Mouse (Mus musculus) splenic B cell, adult 2 months (primary cell): ENCODE measurements around the gene Rimkla.
A peak's percentile ranks its signal among the peaks of the same experiment; 100 is the strongest.

Experiments
- DNase-seq: peaks from one replicate; pipeline ENCODE4 v3.0.0-alpha.2; 2011; ENCODE audit warnings: low read depth, low spot score
- H3K27me3 ChIP-seq: 2 replicates; pipeline ENCODE4 v1.6.1; 2012; ENCODE audit warnings: mild to moderate bottlenecking, low read length, moderate library complexity, mixed read lengths; ENCODE audit not compliant: control insufficient read depth, poor library complexity, insufficient read depth, severe bottlenecking
- H3K36me3 ChIP-seq: 2 replicates; pipeline ENCODE4 v1.6.1; 2012; ENCODE audit warnings: mild to moderate bottlenecking, low read length, moderate library complexity, mixed read lengths; ENCODE audit not compliant: control insufficient read depth, poor library complexity, insufficient read depth, severe bottlenecking

Rimkla gene

DNA sequence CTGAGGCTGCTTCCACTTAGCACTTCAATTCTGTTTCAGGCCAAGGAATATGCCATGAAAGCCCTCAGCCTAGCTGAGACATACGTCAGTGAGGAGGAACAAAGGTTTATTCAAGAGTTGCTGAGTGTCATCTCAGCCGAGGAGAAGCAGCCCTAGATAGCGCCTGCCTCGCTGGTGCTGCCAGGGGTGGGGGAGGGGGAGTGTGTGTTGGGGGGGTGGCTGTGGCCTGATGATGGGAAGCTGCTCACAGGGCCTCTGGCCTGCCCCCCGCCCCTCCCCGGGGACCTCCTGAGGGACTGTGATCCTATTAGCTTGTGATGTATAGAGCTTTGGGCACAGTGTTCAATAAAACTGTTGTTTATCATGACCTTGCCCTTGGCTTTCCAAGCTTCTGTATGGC is 38.9 kb downstream of the Rimkla start:
- no peak for DNase-seq
- no peaks in the 10 kb centered on the region for H3K36me3 ChIP-seq

GRCm38 (mm10) chr4:119453128-119453527 is 39.3 kb downstream of the Rimkla start:
- DNase-seq: no peak

More for the DNA sequence above, 38.9 kb downstream of the Rimkla start:
- H3K27me3 ChIP-seq: no peaks in the 10 kb centered on the region

DNA sequence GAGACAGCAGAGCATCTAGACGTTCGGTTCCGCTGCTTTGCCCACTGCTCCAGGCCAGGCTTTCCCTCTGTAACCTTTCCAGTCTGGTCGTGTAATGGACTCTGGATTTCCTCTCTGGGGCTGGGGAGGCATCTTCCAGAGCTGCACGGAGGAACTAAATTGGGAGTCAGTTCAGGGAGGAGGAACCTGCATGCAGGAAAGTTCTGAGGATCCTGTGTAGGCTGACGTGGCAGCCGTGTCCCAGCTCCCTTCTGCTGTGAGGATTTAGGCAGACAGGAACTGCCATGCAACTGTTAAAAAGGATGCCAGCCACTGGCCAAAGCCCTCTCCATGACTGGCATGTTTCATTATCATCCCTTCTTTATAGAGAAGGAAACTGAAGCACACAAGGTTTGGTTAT is 42.0 kb downstream of the Rimkla start:
- no peaks in the 10 kb centered on the region for H3K36me3 ChIP-seq
- no peaks in the 10 kb centered on the region for H3K27me3 ChIP-seq
- DNase-seq: no peak

More at GRCm38 (mm10) chr4:119453128-119453527, 39.3 kb downstream of the Rimkla start:
- Histone ChIP-seq H3K27me3 (no peaks in the 10 kb centered on the region), H3K36me3 (no peaks in the 10 kb centered on the region)

DNA sequence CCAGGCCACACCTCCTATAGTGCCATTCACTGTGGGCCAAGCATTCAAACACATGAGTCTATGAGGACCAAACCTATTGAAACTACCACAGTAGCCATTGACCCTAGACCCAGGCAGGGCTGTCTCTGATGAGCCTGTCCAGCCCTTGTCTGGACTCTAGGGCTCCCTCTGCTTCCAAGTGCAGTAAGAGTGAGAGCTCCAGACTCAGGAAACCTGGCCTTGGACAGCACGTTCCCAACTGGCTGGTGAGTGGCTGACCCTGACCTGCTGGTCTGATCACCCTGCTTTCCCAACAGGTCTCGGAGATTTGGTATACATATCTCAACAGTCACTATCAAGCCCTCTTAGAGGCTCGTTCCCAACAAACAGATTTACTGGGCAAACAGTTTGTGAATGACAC is 44.6 kb downstream of the Rimkla start:
- no peak for DNase-seq
- no peaks in the 10 kb centered on the region for H3K27me3 ChIP-seq
- no peaks in the 10 kb centered on the region for H3K36me3 ChIP-seq

DNA sequence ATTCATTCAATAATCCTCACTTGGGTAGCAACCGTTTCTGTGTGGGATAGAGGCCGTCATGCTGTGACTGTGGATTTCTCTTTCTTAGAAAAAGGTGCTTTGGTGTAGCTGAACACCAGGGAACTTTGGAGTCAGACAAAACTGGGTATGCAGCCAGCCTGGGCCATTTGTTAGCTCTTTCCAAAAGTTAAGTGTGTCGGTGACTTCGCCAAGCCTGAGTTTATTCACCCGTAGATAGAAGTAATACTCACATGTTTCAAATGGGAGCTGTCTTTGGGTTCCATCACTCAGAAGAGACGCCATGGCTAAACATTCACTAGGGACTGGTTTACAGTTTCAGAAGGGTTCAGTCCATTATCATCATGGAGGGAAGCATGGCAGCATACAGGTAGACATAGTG is 45.2 kb downstream of the Rimkla start:
- no peaks in the 10 kb centered on the region for H3K27me3 ChIP-seq
- no peak for DNase-seq
- no peaks in the 10 kb centered on the region for H3K36me3 ChIP-seq

DNA sequence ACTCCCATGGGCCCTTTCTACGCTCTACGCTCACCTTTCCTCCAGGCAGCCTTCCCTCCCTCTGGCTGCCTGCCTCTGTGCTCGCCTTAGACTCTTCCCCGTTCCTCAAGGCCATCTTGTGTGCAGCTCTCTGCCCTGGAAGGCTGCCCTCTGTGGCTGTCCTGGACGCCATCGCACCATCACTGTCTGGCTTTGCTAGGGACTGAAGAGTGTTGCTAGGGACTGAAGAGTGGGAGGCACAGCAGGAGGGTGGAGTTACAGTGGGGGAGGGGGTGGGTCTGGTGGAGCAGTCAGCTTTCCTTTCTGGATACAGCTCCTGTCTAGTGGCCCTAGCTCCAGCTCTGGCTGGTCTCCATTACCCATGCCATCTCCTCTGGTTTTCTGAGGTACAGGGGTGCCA is 49.9 kb downstream of the Rimkla start:
- no peak for DNase-seq
- no peaks in the 10 kb centered on the region for H3K27me3 ChIP-seq
- H3K36me3 ChIP-seq: no peaks in the 10 kb centered on the region

DNA sequence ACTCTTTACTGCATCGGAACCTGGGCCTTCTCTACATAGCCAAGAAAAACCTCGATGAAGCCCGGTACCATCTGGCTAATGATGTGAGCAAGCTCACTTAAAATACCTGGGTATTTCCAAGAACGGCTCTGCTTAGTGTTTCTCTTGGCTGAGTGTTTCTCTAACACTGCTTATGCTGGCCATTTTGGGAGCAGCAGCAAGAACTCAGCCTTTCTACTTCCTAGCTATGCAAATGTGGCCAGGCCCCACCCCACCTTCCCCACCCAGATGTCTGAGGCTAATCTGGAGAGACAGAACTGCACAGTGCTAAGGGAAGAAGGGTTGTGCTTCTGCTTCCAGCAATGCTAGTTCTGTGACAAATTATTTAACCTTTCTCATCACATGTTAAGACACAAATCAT is 50.6 kb downstream of the Rimkla start:
- no peak for DNase-seq
- Histone ChIP-seq H3K36me3 (no peaks in the 10 kb centered on the region), H3K27me3 (no peaks in the 10 kb centered on the region)

GRCm38 (mm10) chr4:119437936-119438335 is 54.5 kb downstream of the Rimkla start:
- no peaks in the 10 kb centered on the region for H3K36me3 ChIP-seq
- H3K27me3 ChIP-seq: no peaks in the 10 kb centered on the region
- no peak for DNase-seq

- Histone ChIP-seq H3K27me3 (no peaks in the 10 kb centered on the region), H3K36me3 (no peaks in the 10 kb centered on the region)
- DNase-seq: peak; percentile 70
Measured at GRCm38 (mm10) chr4:119430678-119431077, 61.8 kb downstream of the Rimkla start.

DNA sequence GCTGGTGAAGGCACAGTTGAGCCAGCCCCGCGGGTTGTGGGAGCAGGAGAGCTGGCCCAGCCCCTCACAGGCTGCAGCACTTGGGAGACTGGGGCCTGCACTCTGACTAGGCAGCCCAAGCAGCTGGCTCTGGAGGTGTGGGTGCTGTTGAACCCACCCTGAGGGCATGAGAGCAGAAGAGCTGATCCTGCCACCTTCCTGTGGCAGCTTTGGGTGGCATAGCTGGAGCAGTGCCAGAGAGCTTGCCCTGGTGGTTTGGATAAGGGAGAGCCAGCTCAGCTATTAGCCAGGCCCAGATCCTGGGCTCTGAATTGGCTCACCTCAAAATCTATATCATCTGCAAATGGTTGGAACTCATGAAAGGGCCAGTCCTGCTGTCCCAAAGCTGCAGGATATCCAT is 64.7 kb downstream of the Rimkla start:
- Histone ChIP-seq H3K36me3 (no peaks in the 10 kb centered on the region), H3K27me3 (no peaks in the 10 kb centered on the region)
- no peak for DNase-seq

- H3K36me3 ChIP-seq: no peaks in the 10 kb centered on the region
Measured at GRCm38 (mm10) chr4:119425601-119426000, 66.8 kb downstream of the Rimkla start.

GRCm38 (mm10) chr4:119425077-119425476 is 67.4 kb downstream of the Rimkla start:
- no peak for DNase-seq
- Histone ChIP-seq H3K36me3 (no peaks in the 10 kb centered on the region), H3K27me3 (no peaks in the 10 kb centered on the region)

More at GRCm38 (mm10) chr4:119425601-119426000, 66.8 kb downstream of the Rimkla start:
- no peak for DNase-seq
- H3K27me3 ChIP-seq: no peaks in the 10 kb centered on the region

GRCm38 (mm10) chr4:119422294-119422964 is 70.0 kb downstream of the Rimkla start, which contains the start of the genes Ppcs and Zmynd12:
Gene Ppcs, minus strand, starts transcription at chr4:119422420.
Gene Zmynd12, plus strand, starts transcription at chr4:119422814.
- DNase-seq: peak; percentile 92
- H3K36me3 ChIP-seq: peaks cover 1% of the 10 kb centered on the region; the same call in 1 of the 2 replicates
- H3K27me3 ChIP-seq: no peaks in the 10 kb centered on the region

DNA sequence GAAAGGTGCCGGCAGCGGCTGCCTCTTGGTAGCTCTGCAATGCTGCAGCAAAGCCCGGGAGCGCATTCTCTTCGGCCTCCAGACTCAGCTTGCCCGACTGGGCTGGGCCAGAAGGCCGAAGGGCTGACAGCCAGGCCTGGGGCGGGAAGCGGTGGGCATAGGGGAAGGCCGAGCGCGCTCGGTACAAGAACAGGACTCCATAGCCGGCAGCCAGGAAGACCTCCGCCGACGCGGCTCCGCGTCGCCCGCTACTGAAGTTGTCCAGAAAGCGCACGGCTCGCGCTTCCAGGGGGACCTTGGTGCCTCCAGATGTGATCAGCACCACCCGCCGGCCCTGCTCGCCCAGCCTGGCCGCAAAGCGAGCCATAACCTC is 70.5 kb downstream of the Rimkla start:
- no peak for DNase-seq
- no peaks in the 10 kb centered on the region for H3K27me3 ChIP-seq
- H3K36me3 ChIP-seq: peaks cover 1% of the 10 kb centered on the region; the same call in 1 of the 2 replicates

DNA sequence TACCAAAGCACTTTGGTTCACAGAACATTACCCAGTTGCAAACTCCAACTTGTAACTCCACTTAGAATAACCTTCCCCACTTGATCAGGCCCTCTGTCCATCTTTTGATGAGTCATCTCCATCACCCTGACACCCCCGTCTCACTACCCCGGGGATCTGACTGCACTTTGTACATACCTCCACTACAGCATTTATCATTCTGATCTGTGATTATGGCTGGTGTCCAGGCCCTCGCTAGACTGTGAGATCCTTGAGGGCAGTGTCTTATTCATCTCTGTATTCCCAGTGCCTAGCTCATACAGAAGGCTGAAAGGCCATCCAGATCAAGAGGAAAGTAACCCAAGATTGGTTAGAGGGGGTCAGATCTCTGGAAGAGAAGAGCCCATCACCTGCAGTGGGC is 71.2 kb downstream of the Rimkla start:
- no peaks in the 10 kb centered on the region for H3K27me3 ChIP-seq
- peaks cover 1% of the 10 kb centered on the region; the same call in 1 of the 2 replicates for H3K36me3 ChIP-seq
- DNase-seq: no peak

DNA sequence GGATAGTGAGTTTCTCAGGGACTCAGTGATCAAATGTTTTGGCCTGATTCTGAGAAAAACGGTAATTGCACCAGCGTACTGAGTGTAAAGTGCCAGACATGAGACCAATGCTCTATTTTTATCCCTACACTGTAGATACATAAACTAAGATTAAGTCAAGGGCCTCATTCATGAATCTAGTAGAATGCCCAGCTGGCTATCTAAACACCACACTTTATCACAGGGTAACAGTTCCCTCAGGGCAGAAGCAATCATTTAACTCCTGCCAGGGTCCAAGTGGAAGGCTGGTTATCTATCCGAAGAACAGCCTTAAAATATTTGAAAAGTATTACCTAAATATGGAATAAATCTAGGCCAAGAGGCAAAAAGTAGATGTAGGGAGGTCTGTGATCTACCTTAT is 74.5 kb downstream of the Rimkla start:
- Histone ChIP-seq H3K36me3 (peaks cover 1% of the 10 kb centered on the region; the same call in 1 of the 2 replicates), H3K27me3 (no peaks in the 10 kb centered on the region)
- no peak for DNase-seq
